Mouse (Mus musculus) heart, adult 2 months (tissue): ENCODE data around the gene Cish. TPM values are rescaled to one million over a fixed set of nuclear protein-coding genes. Genes with fewer than 3 reads are reported as not detected.

ENCODE experiments used
- DNase-seq, 2 experiments: peaks; one replicate each; pipeline ENCODE4 v3.0.0; 2021
- H3K27ac ChIP-seq: fragments of 200-600 bp; 2 replicates; pipeline ENCODE4 v1.8.1; 2022
- H3K27me3 ChIP-seq: fragments of 200-500 bp; 2 replicates; pipeline ENCODE4 v1.6.1; 2012; ENCODE audit warnings: mild to moderate bottlenecking, low read length, inconsistent platforms, mixed read lengths; ENCODE audit not compliant: control insufficient read depth, insufficient read depth
- H3K36me3 ChIP-seq: fragments of 200-500 bp; 2 replicates; pipeline ENCODE4 v1.6.1; 2012; ENCODE audit warnings: low read length, inconsistent platforms; ENCODE audit not compliant: control insufficient read depth, insufficient read depth
- H3K4me1 ChIP-seq: fragments of 200-500 bp; 2 replicates; pipeline ENCODE4 v1.6.1; 2011; ENCODE audit warnings: low read length; ENCODE audit not compliant: control insufficient read depth, insufficient read depth
- H3K4me3 ChIP-seq: fragments of 200-600 bp; 2 replicates; pipeline ENCODE4 v1.8.1; 2022
- H3K79me2 ChIP-seq: fragments of 200-500 bp; replicated peaks from 2 replicates; pipeline ENCODE4 v1.6.1; 2012; ENCODE audit warnings: mild to moderate bottlenecking, inconsistent platforms, low read length, moderate library complexity, mixed read lengths; ENCODE audit not compliant: control insufficient read depth, insufficient read depth
- H3K9ac ChIP-seq: fragments of 200-500 bp; 2 replicates; pipeline ENCODE4 v1.6.1; 2012; ENCODE audit warnings: low read depth, mild to moderate bottlenecking, control low read depth, inconsistent platforms, low read length, mixed read lengths
- CTCF ChIP-seq: fragments of 200-600 bp; IDR thresholded peaks from 2 replicates; pipeline ENCODE4 v1.8.1; 2022; ENCODE audit warnings: antibody characterized with exemption, mild to moderate bottlenecking, moderate library complexity
- EP300 ChIP-seq: fragments of 200-500 bp; IDR thresholded peaks from 2 replicates; pipeline ENCODE4 v1.6.1; 2011; ENCODE audit warnings: low read depth, low read length, control low read depth; ENCODE audit not compliant: insufficient read depth
- POLR2A ChIP-seq: fragments of 200-500 bp; IDR thresholded peaks from 2 replicates; pipeline ENCODE4 v1.6.1; 2011; ENCODE audit warnings: mild to moderate bottlenecking, low read depth, low read length, control low read depth; ENCODE audit not compliant: insufficient read depth
- WGBS: fragments of 180-500 bp; shearing (Covaris S2); methylation state at CpG from one replicate; pipeline ENCODE4 v1.1.7; 2018; 5-methylcytosine and 5-hydroxymethylcytosine counted together
- intact Hi-C: fragments of 180-260 bp; cut with DNase I; formaldehyde crosslinking; loops from one replicate; pipeline ENCODE4 v1.15.1; 2025
- polyA plus RNA-seq: library from polyadenylated mRNA; depleted of rRNA; stranded (reverse); fragments of >200 nt; gene quantifications from 2 replicates; pipeline ENCODE4 v1.2.3, GENCODE M21; 2012
- total RNA-seq, 2 experiments: library from RNA; stranded (reverse); gene quantifications; 2 replicates each; pipeline ENCODE4 v1.2.3; 2021

Cish gene
- total and polyA plus RNA-seq, 3 experiments: 118 to 167 (median 151) TPM

GRCm38 (mm10) chr9:107297059-107297458 lies 1.2 kb downstream of the Cish start:
- intact Hi-C loops: no loop called here
- 2% methylated on average over 16 of the region's 16 CpGs for WGBS
- H3K9ac ChIP-seq: peak overlapping the region; percentile 90

GRCm38 (mm10) chr9:107297658-107298057 lies 1.8 kb downstream of the Cish start:
- Histone ChIP-seq H3K4me3 (peak overlapping the region; percentile 59), H3K27ac (peak overlapping the region; percentile 93), H3K36me3 (peaks cover 10% of the 10 kb centered on the region), H3K9ac (peak overlapping the region; percentile 90), H3K4me1 (peaks cover 15% of the 10 kb centered on the region), H3K79me2 (no peaks in the 10 kb centered on the region; the same call in 1 of the 2 replicates), H3K27me3 (no peaks in the 10 kb centered on the region)
- TF ChIP-seq EP300 (no peak), POLR2A (no peak), CTCF (no peak)
- WGBS: 47% methylated on average over 4 of the region's 4 CpGs
- DNase-seq: no peak
- intact Hi-C loops: loop anchor here (2.0 kb wide), 1 partner anchor 27 kb away; no protein-coding TSS in a partner anchor

More at GRCm38 (mm10) chr9:107297059-107297458, 1.2 kb downstream of the Cish start:
- peaks cover 12% of the 10 kb centered on the region for H3K4me1 ChIP-seq
- H3K4me3 ChIP-seq: peak overlapping the region; percentile 59
- H3K36me3 ChIP-seq: peaks cover 4% of the 10 kb centered on the region
- H3K27ac ChIP-seq: peak overlapping the region; percentile 93
- TF ChIP-seq EP300 (no peak), POLR2A (no peak), CTCF (no peak)
- H3K79me2 ChIP-seq: no peaks in the 10 kb centered on the region; the same call in 1 of the 2 replicates
- no peak for DNase-seq
- no peaks in the 10 kb centered on the region for H3K27me3 ChIP-seq

GRCm38 (mm10) chr9:107298059-107298780 lies 2.4 kb downstream of the Cish start:
- Histone ChIP-seq H3K27me3 (no peaks in the 10 kb centered on the region), H3K4me1 (peaks cover 19% of the 10 kb centered on the region), H3K36me3 (peaks cover 13% of the 10 kb centered on the region), H3K27ac (peak overlapping the region; percentile 93), H3K4me3 (peak overlapping the region; percentile 53), H3K79me2 (no peaks in the 10 kb centered on the region; the same call in 1 of the 2 replicates), H3K9ac (peak overlapping the region; percentile 90)
- peak; percentile 43 to 69 for DNase-seq
- intact Hi-C loops: loop anchor here (2.0 kb wide), 1 partner anchor 27 kb away; no protein-coding TSS in a partner anchor
- WGBS: 42% methylated on average over 8 of the region's 8 CpGs
- TF ChIP-seq EP300 (peak; percentile 64; the same call in 1 of the 2 replicates), POLR2A (no peak; the same call in 1 of the 2 replicates)

GRCm38 (mm10) chr9:107298876-107299275 lies 3.0 kb downstream of the Cish start:
- 63% methylated on average over 6 of the region's 6 CpGs for WGBS
- Histone ChIP-seq H3K27ac (peak overlapping the region; percentile 93), H3K4me3 (peak overlapping the region; percentile 53), H3K4me1 (peaks cover 24% of the 10 kb centered on the region), H3K36me3 (peaks cover 13% of the 10 kb centered on the region), H3K27me3 (no peaks in the 10 kb centered on the region), H3K79me2 (no peaks in the 10 kb centered on the region; the same call in 1 of the 2 replicates), H3K9ac (peak overlapping the region; percentile 90)
- no peak for DNase-seq
- intact Hi-C loops: loop anchor here (2.0 kb wide), 1 partner anchor 26 kb away; no protein-coding TSS in a partner anchor
- TF ChIP-seq POLR2A (no peak), CTCF (0 out of 2 replicates have a peak, but pooled peaks have one; percentile 10)

- 54% methylated on average over 7 of the region's 7 CpGs for WGBS
- peak; percentile 61 to 66 for DNase-seq
- Histone ChIP-seq H3K27me3 (no peaks in the 10 kb centered on the region), H3K4me1 (peaks cover 20% of the 10 kb centered on the region), H3K27ac (peak overlapping the region; percentile 93), H3K79me2 (no peaks in the 10 kb centered on the region; the same call in 1 of the 2 replicates), H3K9ac (peak overlapping the region; percentile 71), H3K4me3 (peak overlapping the region; percentile 53), H3K36me3 (peaks cover 13% of the 10 kb centered on the region)
- intact Hi-C loops: loop anchor here (2.0 kb wide), 1 partner anchor 25 kb away; no protein-coding TSS in a partner anchor
- TF ChIP-seq EP300 (peak; percentile 58; the same call in 1 of the 2 replicates), CTCF (no peak), POLR2A (peak; percentile 53; the same call in 1 of the 2 replicates)
These were observed 4.0 kb downstream of the Cish start for GRCm38 (mm10) chr9:107299783-107300182.
